Mouse (Mus musculus): ENCODE data around the gene Col20a1. TPM values are rescaled to one million over a fixed set of nuclear protein-coding genes. Genes with fewer than 3 reads are reported as not detected.

The Col20a1 gene
- polyA plus RNA-seq, 1 experiment, result 0.24 TPM

DNA sequence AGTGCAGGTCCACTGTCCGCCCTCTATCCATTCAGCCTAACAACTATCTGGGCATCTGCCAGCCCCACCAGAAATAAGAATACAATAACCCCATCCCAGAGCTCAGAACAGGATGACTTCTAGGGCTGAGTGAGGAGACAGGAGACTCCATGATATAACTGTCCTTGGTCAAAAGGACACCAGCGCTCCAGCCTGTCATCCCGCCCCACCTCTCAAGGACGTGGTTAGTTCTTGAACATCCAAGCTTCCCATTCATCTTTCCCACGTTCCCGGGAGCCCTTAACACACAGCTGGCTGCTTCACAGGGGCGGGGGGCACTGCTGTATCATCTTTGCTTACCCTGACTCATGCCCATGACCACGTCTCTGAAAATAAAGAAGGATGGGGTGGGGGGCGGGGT, 62.7 kb downstream of the Col20a1 start:
- H3K4me3 ChIP-seq, result no peak overlapping the region
- peaks cover 33% of the 10 kb centered on the region for H3K27me3 ChIP-seq (ENCODE audit: control insufficient read depth, insufficient read depth, insufficient read length)
- TF ChIP-seq SRF (IDR thresholded peaks at IDR 0.05; ENCODE audit: control insufficient read depth, insufficient read length, low read depth), result no peak
- TF ChIP-seq E2F4 (IDR thresholded peaks at IDR 0.05; ENCODE audit: insufficient read depth), result no peak
- TF ChIP-seq POLR2AphosphoS2 (IDR thresholded peaks at IDR 0.05; ENCODE audit: insufficient read length, low read depth), result no peak
- TF ChIP-seq TCF12 (IDR thresholded peaks at IDR 0.05; ENCODE audit: insufficient read depth, poor library complexity, severe bottlenecking), result no peak
- no peak for TF ChIP-seq TCF3 (IDR thresholded peaks at IDR 0.05; ENCODE audit: insufficient read length, low read depth)
- TF ChIP-seq POLR2A (IDR thresholded peaks at IDR 0.05; ENCODE audit: insufficient read length, low read depth), result no peak
- no peak for TF ChIP-seq MAX (IDR thresholded peaks at IDR 0.05; ENCODE audit: low read depth)
- no peak for TF ChIP-seq CEBPB (IDR thresholded peaks at IDR 0.05; ENCODE audit: insufficient read depth, poor library complexity, severe bottlenecking)
- TF ChIP-seq REST (IDR thresholded peaks at IDR 0.05; ENCODE audit: insufficient read depth, insufficient read length), result no peak
- TF ChIP-seq USF1 (IDR thresholded peaks at IDR 0.05; ENCODE audit: low read depth), result no peak
- TF ChIP-seq MYOG (IDR thresholded peaks at IDR 0.05; ENCODE audit: control insufficient read depth in 1 of 3, insufficient read depth in 1 of 3, insufficient read length in 2 of 3, low read depth in 2 of 3), result no peak
- H3ac ChIP-seq (ENCODE audit: control insufficient read depth, insufficient read length), result no peak overlapping the region
- H3K79me2 ChIP-seq (ENCODE audit: control insufficient read depth, insufficient read depth), result no peaks in the 10 kb centered on the region
- H3K4me2 ChIP-seq (ENCODE audit: low read depth), result no peak overlapping the region
- no peaks in the 10 kb centered on the region for H3K36me3 ChIP-seq (ENCODE audit: control insufficient read depth, insufficient read depth)

DNA sequence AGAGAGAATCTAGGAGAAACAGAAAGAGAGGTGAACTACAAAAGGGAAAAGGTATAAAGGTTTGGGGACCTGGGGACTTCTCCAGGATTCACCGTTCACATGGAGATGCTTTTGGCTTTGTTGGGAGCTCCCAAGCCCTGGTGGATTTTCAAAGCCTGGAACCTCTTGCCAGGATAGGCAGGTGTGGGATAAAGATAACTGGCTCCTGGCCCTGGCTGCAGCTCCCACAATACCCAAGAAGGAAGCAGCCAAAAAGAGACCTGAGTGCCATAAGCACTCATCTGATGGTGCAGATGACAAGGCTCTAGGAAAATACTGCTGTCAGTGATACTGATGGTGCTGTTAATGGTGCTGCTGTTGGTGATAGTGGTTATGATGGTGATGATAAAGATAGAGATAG, 65.8 kb downstream of the Col20a1 start:
- no peak for TF ChIP-seq REST (IDR thresholded peaks at IDR 0.05; ENCODE audit: insufficient read depth, insufficient read length)
- Histone ChIP-seq H3K27me3 (ENCODE audit: control insufficient read depth, insufficient read depth, insufficient read length) (peaks cover 62% of the 10 kb centered on the region), H3K4me2 (ENCODE audit: low read depth) (no peak overlapping the region), H3ac (ENCODE audit: control insufficient read depth, insufficient read length) (no peak overlapping the region), H3K79me2 (ENCODE audit: control insufficient read depth, insufficient read depth) (no peaks in the 10 kb centered on the region), H3K36me3 (ENCODE audit: control insufficient read depth, insufficient read depth) (no peaks in the 10 kb centered on the region), H3K4me3 (no peak overlapping the region)

DNA sequence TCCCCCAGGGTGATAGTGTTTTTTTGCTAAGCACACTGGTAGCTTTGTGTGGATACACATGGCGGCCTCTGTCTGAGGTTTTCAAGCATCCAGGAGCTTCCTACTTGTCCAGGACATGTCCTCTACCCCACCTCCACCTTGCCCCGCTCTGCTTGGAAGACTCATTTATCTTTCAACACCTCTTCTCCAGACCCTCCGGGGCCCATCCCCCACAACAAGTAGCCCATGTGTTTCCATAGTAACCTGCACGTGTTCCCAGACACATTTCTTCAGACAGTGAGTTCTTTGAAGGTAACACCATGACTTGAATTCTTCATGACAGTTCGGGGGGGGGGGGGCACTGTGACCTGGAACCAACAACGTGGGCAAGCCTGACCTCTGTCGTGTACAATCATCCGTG, 71.0 kb downstream of the Col20a1 start:
- Histone ChIP-seq H3K79me2 (ENCODE audit: control insufficient read depth, insufficient read depth) (no peaks in the 10 kb centered on the region), H3K36me3 (ENCODE audit: control insufficient read depth, insufficient read depth) (no peaks in the 10 kb centered on the region), H3K27me3 (ENCODE audit: control insufficient read depth, insufficient read depth, insufficient read length) (peaks cover 73% of the 10 kb centered on the region), H3K4me2 (ENCODE audit: low read depth) (no peak overlapping the region), H3K4me3 (no peak overlapping the region), H3ac (ENCODE audit: control insufficient read depth, insufficient read length) (no peak overlapping the region)
- no peak for TF ChIP-seq TCF3 (IDR thresholded peaks at IDR 0.05; ENCODE audit: insufficient read length, low read depth)
- TF ChIP-seq USF1 (IDR thresholded peaks at IDR 0.05; ENCODE audit: low read depth), result no peak
- TF ChIP-seq REST (IDR thresholded peaks at IDR 0.05; ENCODE audit: insufficient read depth, insufficient read length), result no peak
- TF ChIP-seq MAX (IDR thresholded peaks at IDR 0.05; ENCODE audit: low read depth), result no peak
- TF ChIP-seq E2F4 (IDR thresholded peaks at IDR 0.05; ENCODE audit: insufficient read depth), result no peak
- TF ChIP-seq POLR2A (IDR thresholded peaks at IDR 0.05; ENCODE audit: insufficient read length, low read depth), result no peak
- TF ChIP-seq SRF (IDR thresholded peaks at IDR 0.05; ENCODE audit: control insufficient read depth, insufficient read length, low read depth), result no peak
- TF ChIP-seq TCF12 (IDR thresholded peaks at IDR 0.05; ENCODE audit: insufficient read depth, poor library complexity, severe bottlenecking), result no peak
- TF ChIP-seq CEBPB (IDR thresholded peaks at IDR 0.05; ENCODE audit: insufficient read depth, poor library complexity, severe bottlenecking), result no peak
- TF ChIP-seq POLR2AphosphoS2 (IDR thresholded peaks at IDR 0.05; ENCODE audit: insufficient read length, low read depth), result no peak
- no peak for TF ChIP-seq MYOG (IDR thresholded peaks at IDR 0.05; ENCODE audit: control insufficient read depth in 1 of 3, insufficient read depth in 1 of 3, insufficient read length in 2 of 3, low read depth in 2 of 3)
- no peak for TF ChIP-seq MYOD1 (IDR thresholded peaks at IDR 0.05; ENCODE audit: control insufficient read depth in 1 of 3, insufficient read length in 2 of 3, low read depth in 2 of 3)

DNA sequence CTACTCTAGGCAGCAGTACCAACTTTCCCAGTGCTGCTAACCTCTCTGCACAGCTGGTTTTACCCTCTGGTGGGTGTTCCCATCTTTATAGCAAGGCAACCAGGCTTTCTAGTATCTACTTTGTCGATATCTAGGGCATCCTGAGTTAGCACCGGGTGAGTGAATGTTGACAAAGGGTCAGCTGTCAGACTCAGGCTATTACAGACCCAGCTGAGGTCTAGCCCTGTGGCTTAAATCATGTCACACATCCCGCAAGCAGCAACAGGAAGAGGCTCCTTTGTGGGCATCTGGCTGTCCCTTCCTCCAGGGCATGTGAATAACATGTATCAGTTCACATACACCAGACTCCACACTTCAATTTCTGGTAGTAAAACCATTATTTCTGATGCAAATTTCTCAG, 71.9 kb downstream of the Col20a1 start:
- Histone ChIP-seq H3K4me2 (ENCODE audit: low read depth) (no peak overlapping the region), H3K4me3 (no peak overlapping the region), H3K27me3 (ENCODE audit: control insufficient read depth, insufficient read depth, insufficient read length) (peaks cover 70% of the 10 kb centered on the region), H3K79me2 (ENCODE audit: control insufficient read depth, insufficient read depth) (no peaks in the 10 kb centered on the region), H3ac (ENCODE audit: control insufficient read depth, insufficient read length) (no peak overlapping the region), H3K36me3 (ENCODE audit: control insufficient read depth, insufficient read depth) (no peaks in the 10 kb centered on the region)
- TF ChIP-seq MYOG (IDR thresholded peaks at IDR 0.05; ENCODE audit: control insufficient read depth in 1 of 3, insufficient read depth in 1 of 3, insufficient read length in 2 of 3, low read depth in 2 of 3) (no peak), E2F4 (IDR thresholded peaks at IDR 0.05; ENCODE audit: insufficient read depth) (no peak), MYOD1 (IDR thresholded peaks at IDR 0.05; ENCODE audit: control insufficient read depth in 1 of 3, insufficient read length in 2 of 3, low read depth in 2 of 3) (no peak), POLR2A (IDR thresholded peaks at IDR 0.05; ENCODE audit: insufficient read length, low read depth) (no peak), REST (IDR thresholded peaks at IDR 0.05; ENCODE audit: insufficient read depth, insufficient read length) (no peak), TCF3 (IDR thresholded peaks at IDR 0.05; ENCODE audit: insufficient read length, low read depth) (no peak), POLR2AphosphoS2 (IDR thresholded peaks at IDR 0.05; ENCODE audit: insufficient read length, low read depth) (no peak), MAX (IDR thresholded peaks at IDR 0.05; ENCODE audit: low read depth) (no peak), USF1 (IDR thresholded peaks at IDR 0.05; ENCODE audit: low read depth) (no peak), TCF12 (IDR thresholded peaks at IDR 0.05; ENCODE audit: insufficient read depth, poor library complexity, severe bottlenecking) (no peak), CEBPB (IDR thresholded peaks at IDR 0.05; ENCODE audit: insufficient read depth, poor library complexity, severe bottlenecking) (no peak), SRF (IDR thresholded peaks at IDR 0.05; ENCODE audit: control insufficient read depth, insufficient read length, low read depth) (no peak)

DNA sequence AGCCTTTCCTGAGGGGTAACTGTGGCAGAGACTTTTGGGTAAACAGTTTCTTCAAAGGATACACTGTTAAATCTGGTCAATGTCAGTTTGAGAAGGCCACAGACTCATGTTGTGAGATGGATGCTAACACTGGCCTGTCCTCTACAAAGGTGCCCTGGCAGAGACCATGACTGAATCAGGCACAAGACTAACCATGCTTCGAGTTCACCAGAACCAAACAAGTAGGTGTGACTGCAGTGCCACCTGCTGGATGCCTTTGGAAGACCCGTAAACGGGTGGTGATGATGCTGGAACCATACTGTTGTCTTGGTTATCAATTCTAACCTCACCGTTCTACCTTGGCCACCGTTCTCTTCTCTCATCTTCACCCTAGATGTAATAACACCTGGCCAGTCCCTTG, 73.8 kb downstream of the Col20a1 start:
- no peak overlapping the region for H3ac ChIP-seq (ENCODE audit: control insufficient read depth, insufficient read length)
- TF ChIP-seq E2F4 (IDR thresholded peaks at IDR 0.05; ENCODE audit: insufficient read depth), result no peak
- TF ChIP-seq MYOG (IDR thresholded peaks at IDR 0.05; ENCODE audit: control insufficient read depth in 1 of 3, insufficient read depth in 1 of 3, insufficient read length in 2 of 3, low read depth in 2 of 3), result no peak
- no peak for TF ChIP-seq USF1 (IDR thresholded peaks at IDR 0.05; ENCODE audit: low read depth)
- TF ChIP-seq SRF (IDR thresholded peaks at IDR 0.05; ENCODE audit: control insufficient read depth, insufficient read length, low read depth), result no peak

More for the DNA sequence above, 73.8 kb downstream of the Col20a1 start:
- H3K27me3 ChIP-seq (ENCODE audit: control insufficient read depth, insufficient read depth, insufficient read length), result peaks cover 58% of the 10 kb centered on the region
- H3K79me2 ChIP-seq (ENCODE audit: control insufficient read depth, insufficient read depth), result no peaks in the 10 kb centered on the region
- H3K4me2 ChIP-seq (ENCODE audit: low read depth), result no peak overlapping the region
- H3K36me3 ChIP-seq (ENCODE audit: control insufficient read depth, insufficient read depth), result no peaks in the 10 kb centered on the region
- no peak overlapping the region for H3K4me3 ChIP-seq
